Mouse (Mus musculus) frontal cortex, postnatal 14 days (tissue): ENCODE results near the gene Eng.

Source experiments
- DNase-seq, 2 experiments: peaks; one replicate each; pipeline ENCODE4 v3.0.0; 2022; ENCODE audit warnings: low spot score in 2 of 2

Gene Eng

DNA sequence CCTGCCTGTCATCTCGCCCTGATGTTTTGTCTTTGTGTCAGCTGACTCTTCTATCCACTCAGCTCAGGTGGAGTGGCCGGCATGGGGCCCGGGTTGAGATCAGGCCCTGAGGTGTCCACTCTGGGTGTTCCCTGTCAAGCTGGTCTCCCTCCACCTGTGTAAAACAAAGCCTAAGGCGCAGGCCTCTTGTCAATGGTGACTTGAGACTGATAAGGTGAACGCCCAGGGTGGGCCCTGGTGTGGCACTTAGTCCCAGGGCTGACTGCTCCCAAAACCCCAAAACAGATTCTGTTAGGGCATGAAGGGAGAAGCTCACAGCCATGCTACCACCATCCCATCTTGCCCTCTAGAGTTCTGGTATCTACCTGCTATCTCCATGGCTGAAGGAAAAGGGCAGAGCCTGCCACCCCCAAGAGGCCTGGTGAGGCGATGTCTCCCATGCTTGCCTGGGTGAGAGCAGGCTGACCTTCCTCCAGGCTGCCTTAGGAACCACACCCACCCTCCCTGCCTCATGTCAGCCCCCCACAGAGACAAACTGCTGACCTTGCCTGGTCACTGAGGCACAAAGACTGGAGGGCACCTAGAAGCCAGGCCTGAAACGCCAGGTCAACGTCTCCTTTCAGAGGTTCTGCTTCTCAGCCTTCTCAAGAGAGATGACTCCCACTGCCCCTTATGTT, 1.5 kb upstream of the Eng start:
- DNase-seq = no peak

GRCm38 (mm10) chr2:32645647-32646046, 748 bp upstream of the Eng start:
- DNase-seq = no peak

- DNase-seq = no peak
Observed at GRCm38 (mm10) chr2:32647366-32647765, 971 bp downstream of the Eng start.

DNA sequence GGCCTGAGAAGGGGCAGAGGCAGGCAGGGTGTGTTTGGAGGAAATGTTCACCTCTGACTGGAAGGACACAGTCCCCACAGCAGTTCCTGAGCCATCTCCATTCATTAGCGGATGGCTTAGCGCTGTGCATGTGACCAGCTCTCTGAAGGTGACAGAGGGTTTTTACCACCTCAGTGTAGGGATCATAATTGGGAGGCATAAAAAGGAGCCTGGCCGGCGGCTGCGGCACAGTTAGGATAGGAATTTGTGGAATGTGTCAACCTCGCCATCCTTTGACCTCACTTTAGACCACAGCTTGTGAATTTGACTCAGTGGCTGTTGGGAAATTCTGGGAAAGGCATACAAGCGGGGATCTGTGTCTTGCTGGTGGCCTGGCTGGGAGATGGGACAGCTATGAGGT, 7.4 kb downstream of the Eng start:
- no peak for DNase-seq

- DNase-seq = no peak
Observed at GRCm38 (mm10) chr2:32654743-32655393, 8.5 kb downstream of the Eng start.

DNA sequence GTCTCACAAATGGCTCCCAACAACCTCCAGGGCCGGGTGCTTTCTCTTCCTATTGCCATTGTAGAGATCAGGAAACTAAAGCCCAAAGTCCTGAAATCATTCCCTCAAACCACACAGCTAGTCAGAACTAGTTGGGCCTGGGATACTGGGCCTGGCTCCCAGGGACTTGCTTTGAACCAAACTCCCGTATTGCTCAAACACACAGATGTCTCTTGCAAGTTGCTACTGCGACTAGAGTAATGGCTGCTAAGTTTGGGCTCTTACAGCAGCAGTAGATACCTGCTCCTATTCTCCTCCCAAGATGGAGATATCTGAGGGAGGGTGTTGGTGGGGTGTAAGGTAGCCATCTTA, 9.0 kb downstream of the Eng start:
- DNase-seq = no peak

DNA sequence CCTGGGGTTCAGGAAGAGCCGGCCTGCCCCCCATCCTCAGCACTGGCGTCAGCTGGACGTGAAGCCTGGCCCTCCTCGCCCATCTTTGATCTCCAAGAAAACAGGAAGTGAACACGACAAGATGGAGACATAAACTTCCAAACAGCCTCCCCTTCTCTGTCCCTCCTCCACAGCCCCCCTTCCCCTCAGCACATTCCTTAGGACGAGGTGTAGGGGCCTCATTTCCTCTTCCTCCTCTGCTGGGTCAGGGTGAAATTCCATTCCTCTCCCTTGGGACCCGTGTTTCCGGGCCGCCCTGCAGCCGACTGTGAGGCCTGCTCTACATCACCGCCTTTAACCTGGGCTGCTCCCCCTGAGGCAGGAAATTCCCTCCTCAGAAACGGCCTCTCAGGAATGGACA, 9.4 kb downstream of the Eng start:
- no peak for DNase-seq

DNA sequence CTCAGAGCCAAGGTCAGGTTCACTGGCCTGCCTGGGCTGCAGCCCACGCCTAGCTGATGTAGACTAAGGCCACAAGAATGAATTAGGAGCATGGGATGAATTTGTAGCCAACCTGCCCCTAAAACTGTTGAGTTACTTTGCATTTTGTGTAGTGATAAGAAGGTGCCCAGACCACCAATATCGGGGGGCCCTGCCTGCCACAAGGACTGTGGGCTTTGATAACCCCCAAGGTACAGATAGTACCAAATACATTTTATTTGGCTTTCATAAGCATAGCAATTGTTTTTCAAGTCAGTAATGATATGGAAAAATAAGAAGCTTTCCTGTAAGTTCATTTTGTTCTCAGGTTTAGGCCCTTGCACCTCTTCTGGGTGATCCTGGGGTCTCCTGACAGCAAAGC, 12.5 kb downstream of the Eng start:
- DNase-seq = no peak

DNA sequence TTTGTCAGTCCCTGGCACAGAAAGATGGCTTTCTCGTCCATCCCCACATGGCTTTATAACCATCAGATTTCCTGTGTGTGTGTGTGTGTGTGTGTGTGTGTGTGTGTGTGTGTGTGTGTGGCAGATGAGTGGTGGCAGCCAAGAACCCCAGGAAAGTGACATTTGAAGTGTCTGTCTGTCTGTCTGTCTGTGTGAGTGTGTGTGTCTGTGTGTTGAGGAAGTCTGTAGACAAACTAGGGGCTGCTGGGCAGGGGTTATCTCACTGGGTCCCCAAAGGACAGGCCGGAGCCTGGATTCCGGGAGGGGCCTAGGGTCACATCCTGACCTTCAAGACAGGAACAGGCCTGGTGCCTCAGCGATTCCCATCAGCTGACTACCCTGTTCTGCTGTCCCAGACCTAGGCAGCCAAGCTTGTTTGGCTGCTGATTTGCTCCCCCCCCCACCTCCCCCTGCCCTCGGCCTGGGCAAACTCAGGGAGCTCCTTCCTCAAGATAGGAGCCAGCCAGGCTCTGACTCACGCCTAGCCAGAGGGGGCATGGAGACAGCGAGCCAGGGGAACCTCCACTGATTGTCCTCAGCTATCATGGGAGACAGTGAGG, 15.2 kb downstream of the Eng start:
- DNase-seq = no peak

DNA sequence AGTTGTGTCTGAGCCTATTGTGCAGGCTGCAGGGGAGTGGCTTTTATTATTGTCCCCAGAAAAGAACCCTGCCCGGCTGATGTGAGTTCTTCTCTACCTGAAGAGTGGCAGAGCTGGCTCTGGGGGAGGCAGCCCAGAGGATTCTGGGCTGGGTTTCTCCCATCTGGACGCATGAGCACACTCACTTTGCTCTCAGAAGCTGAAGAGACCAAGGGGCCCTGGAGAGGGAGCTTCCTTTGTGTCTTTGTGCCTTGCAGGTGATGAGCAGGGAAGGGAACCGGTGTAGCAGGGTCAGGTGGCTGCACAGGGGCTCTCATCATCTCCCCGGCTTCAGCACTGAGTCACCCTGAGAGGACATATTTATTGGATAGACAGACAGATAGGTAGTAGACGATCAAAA, 15.9 kb downstream of the Eng start:
- no peak for DNase-seq

DNA sequence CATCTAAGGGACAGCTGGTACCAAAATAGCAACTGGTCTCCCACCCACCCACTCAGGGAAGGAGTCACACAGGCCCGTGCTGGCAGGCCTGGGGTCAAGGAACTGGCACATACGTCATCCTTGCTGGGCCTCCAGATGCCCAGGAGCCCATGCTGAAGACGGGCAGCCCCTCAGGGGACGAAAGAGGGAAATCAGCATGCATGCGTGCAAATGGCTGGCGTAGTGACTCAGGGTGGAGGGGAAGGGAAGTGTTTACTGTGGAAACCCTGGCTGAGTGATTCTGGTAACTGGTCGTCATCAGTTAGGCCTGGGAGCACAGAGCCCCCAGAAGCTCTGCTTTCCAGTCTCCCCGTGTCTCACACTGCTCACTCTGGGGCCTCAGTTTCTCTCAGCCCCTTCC, 18.9 kb downstream of the Eng start:
- no peak for DNase-seq

- no peak for DNase-seq
Observed at GRCm38 (mm10) chr2:32665853-32666252, 19.5 kb downstream of the Eng start.

- DNase-seq = no peak
Observed at GRCm38 (mm10) chr2:32667775-32668174, 21.4 kb downstream of the Eng start.

DNA sequence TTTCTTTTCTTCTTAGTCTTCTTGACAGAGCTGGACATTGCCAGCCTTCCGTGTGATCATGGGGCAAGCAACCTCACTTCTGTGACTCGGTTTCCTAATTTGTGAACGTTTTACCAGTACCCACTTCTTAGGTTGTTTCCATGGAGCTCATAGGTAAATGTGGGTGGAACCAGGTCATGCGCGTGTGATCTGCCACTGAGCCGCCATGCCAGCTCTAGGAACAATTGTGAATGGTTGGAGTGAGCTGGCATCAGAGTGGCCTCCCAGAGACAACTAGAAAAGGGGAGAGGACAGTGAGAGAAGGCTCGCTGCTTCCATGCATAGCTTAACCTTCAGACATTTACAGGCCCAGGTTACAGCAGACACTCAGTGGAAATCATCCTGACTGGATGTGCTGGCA, 21.8 kb downstream of the Eng start:
- DNase-seq = no peak

DNA sequence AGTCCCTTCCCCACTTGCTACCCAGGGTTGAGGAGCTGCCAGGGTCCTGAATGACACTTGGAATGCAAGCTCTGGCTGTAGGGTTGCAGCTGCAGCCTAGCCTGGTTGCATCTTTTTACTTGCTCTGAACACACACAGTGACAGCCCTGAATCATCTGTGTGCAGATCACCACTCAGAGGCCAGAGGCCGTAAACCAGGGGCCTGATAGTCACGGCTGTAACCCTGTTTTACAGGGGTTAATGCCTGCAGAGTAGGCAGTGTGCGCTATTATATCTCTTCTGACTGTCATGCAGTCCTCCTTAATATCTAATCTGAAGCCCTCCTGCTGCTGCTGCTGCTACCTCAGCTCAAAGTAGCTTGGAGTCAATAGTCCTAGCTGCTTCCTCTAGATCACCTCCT, 23.5 kb downstream of the Eng start:
- no peak for DNase-seq

- no peak for DNase-seq
Observed at GRCm38 (mm10) chr2:32671147-32671546, 24.8 kb downstream of the Eng start.

DNA sequence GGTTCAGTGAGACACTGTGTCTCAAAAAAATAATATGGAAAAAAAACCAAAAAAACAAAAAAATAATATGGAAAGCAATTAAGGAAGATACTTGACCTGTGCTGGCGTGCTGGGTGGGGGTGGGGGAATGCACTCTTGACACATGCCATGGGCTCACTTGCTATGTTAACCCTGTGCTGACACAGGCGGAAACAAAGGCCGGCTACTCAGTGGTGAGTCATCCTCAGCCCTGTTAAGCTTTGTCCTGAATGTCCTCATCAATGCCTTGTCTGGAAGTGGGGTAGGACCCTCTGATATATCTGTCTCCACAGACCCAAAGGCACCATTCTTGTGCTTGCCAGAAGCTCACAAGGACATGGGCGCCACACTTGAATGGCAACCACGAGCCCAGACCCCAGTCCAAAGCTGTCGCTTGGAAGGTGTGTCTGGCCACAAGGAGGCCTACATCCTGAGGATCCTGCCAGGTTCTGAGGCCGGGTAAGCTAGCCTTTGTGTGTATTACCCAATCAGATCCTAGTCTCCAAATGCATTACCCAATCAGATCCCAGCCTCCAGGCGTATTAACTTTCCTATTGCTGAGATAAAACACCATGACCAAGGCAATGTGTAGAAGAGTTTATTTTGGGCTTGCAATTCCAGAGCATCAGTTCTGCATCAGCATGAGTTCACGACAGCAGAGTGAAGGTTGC, 25.7 kb downstream of the Eng start:
- no peak for DNase-seq

- DNase-seq = no peak
Observed at GRCm38 (mm10) chr2:32673176-32673917, 27.0 kb downstream of the Eng start.

DNA sequence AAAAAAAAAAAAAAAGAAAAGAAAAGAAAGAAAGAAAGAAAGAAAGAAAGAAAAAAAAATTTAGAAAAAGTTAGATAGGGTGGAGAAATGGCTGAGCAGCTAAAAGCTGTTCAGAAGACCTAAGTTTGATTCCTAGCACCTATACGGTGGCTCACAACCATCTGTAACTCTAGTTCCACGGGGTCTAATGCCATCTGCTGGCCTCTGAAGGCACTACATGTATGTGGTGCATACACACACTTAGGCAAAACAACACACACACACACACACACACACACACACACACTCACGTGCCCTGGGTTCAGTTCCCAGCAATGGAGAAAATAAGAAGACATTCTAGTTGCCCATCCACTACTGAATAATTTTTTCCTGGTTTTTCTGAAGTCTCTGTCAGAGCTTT, 30.4 kb downstream of the Eng start:
- no peak for DNase-seq

DNA sequence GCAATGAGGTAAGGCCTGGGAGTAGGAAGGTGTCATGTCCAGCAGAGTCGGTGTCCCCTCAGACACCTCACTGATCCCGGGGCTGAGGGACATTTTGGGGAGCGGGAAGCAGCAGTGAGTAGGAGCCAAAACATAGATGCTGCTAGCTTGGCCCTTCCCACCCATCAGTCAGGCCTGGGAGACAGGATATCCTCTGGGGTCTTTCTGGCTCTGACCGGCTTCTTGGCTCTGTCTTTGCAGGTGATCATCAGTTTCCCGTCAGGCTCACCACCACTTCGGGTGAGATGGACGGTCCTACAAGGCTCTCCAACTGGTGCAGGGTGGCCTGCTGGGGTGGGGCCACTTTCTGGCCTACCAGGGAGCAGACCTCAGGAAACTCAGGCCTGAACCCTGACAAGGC, 31.3 kb downstream of the Eng start:
- no peak for DNase-seq

GRCm38 (mm10) chr2:32680051-32680451, 33.7 kb downstream of the Eng start:
- DNase-seq = peak in 1 of 2 experiments; percentile 35

- no peak for DNase-seq
Observed at GRCm38 (mm10) chr2:32680961-32681650, 34.7 kb downstream of the Eng start.
